Mouse (Mus musculus) A20 (cell line): Measurements from ENCODE around the gene Gm37240.

Source experiments
- DNase-seq: peaks from one replicate; pipeline ENCODE4 v3.0.0-alpha.2; 2011; ENCODE audit warnings: low read depth, low spot score

Gm37240 gene

DNA sequence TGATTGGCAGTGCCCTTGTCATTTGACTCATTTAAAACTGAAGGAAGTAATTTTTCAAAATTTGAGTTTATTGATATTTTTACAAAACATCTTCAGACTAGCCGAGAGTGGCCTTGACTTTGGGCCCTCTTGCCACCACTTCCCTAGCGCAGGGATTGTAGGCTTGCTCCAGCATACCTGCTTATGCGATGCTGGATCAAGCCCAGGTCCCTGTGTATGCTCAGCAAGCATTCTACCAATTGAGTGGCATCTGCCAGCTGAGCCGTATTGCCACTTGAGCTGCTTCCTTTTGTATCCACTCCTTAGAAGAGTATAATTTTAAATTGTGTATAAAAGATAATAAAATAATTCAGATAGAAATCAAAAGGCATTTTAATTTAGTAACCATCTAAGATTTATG, 1046.0 kb downstream of the Gm37240 start:
- DNase-seq = no peak

DNA sequence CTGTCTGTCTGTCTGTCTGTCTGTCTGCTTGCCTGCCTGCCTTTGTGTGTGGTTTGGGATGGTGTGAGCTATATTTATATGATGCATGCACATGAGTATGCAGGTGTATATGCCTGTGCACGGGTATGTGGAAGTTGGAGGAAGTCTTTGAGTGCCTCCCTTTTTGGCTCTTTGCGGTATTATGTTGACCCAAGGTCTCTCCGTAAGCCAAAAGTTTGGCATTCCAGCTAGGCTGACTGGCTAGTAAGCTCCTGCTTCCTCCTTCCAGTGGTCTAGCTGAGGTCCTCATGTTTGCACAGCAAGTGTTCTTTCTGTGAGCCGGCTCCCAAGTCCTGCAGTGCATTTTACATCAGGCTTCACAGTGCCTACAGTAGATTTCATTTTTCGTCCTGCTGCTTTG, 1047.8 kb downstream of the Gm37240 start:
- no peak for DNase-seq

DNA sequence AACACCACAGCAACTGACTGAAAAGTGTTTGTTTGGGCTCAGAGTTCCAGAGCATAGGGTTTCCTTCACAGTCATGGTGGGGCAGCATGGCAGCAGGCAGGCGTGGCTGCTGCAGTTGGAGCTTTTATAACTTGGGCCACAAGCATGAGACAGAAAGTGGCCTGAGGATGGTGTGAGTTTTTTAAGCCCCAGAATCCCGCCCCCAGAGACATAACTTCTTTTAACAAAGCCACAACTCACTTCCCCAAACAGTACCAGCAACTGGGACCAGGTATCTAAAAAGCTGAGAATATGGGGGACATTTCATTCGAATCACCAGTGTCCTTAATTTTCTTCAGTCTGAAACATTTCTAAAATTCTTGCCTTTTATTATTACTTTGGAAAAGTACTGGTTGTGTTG, 1049.3 kb downstream of the Gm37240 start:
- peak; percentile 59 for DNase-seq

DNA sequence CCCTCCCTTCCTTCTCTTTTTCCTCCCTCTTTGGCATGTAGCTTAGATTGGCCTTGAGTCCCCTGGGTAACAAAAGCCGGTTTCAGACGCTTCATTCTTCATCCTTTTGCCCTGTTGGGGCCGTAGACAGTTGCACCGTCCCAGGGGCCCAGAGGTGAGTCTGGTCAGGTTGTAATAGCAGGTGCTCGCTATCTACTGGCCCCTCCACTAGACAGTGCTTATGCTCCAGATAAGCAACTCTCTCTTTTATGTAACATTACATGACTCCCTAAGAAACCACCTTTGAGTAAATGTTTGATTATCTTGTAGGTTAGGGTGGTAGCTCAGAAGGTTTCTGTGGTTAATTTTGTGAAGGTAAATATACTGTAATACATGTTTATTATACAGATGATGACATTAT, 1051.3 kb downstream of the Gm37240 start:
- DNase-seq = no peak

DNA sequence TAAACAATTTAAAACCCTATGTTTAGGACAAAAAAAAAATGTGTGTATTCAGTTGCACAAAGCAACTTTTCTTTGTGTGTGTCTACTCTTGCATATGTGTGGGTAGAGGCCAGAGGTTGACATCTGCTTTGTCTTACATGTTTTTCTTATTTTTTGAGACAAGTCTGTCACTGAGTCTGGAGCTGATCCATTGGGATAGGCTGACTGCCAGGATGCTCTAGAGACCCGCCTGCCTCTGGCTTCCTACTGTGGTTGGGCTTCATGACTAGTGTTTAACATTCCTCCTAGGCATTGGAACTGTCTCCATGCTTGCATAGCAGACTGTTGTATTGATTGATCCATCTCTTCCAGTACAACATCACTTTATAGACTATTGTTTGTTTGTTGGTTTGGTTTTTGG, 1058.0 kb downstream of the Gm37240 start:
- DNase-seq = no peak

DNA sequence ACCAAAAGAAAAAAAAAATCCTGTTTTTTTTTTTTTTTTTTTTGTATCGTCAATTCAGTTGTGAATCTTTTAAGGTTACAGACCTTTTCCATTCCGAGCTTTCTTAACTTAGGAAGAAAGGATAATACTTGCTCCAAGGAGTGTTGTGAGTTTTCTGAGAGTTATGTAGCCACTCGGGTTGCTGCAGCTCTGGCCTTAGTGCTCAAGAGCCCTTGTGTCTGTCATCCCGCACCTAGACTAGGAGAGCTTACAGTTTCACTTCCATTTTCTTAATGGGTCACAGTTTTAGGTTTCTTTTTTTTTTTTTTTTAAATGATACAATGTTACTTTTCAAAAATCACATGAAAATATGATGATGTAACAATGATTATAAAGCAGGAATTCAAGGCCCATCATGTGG, 1059.7 kb downstream of the Gm37240 start:
- peak; percentile 82 for DNase-seq

DNA sequence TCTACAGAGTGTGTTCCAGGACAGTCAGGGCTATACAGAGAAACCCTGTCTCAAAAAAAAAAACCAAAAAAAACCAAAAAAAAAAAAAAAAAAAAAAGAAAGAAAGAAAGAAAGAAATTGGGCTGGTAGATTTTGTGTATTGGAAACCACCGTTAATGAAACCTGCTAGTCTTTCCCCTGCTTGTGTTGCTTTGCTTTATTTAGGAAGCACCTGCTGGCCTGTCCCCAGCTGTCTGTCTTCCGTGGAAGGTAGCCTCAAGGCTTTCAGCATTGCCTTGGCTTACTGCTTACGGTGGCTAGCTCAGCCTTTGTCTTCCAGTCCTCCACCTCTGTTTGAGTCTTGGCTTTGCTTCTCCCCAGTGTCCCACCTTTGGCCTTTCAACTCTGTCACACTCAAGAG, 1060.4 kb downstream of the Gm37240 start:
- peak; percentile 89 for DNase-seq

DNA sequence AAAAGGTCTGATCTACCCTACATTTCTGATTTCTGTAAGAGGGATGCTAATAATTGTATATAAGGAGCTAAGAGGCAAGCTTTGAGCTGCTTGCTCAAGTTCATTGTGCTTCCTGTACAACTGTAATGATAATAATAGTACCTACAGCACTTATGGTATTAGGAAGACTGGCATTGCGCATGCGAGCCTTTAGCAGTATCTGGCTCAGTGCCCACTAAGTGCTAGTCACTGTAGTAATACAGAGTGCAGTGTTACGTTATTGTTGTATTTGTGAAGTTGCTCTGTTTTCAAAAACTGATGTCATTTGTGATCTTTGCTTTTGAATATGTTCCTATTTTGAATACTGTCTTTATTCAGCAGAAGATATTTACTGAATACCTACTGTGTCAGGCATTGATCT, 1060.9 kb downstream of the Gm37240 start:
- DNase-seq = peak; percentile 76

DNA sequence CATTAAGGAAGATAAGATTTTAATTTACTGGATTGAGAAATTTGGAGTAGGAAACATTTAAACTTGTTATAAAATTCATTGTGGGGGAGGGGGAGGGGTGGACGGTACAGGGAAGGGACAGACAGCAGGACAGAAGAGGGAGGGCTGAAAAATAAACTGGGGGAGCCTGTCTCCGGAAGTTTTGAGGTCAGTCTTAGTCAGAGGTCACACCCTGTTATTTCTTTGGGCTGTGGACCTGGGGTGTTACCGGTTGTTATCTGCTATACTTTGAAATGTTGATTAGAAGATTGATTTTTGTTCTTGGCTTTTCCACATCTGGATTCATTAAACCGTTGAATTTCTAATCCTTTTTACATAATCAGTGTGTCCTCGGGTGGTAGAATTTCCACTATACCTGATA, 1061.3 kb downstream of the Gm37240 start:
- peak; percentile 70 for DNase-seq

DNA sequence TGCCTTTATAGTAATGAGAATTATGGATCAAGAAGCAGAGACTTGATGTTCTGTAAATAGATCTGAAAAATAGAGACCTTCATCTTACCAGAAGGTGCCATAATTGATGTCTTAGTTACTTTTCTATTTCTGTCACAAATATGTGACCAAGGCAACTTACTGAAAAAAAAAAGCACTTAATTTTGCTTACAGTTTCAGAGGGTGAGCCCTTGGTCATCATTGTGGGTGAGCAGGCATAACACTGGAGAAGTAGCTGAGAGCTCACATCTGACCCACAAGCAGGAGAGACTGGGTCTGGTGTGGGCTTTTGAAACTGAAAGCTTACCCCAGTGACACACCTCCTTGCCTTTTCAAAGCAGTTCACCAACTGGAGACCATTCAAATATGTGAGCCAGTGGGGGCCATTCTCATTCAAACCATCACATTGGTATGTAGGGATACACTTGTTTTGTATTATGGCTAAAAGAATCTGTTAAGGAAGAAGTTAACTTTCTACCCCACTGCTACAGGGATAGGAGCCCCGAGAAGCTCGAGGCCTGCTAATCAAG, 1066.6 kb downstream of the Gm37240 start:
- peak; percentile 68 for DNase-seq

DNA sequence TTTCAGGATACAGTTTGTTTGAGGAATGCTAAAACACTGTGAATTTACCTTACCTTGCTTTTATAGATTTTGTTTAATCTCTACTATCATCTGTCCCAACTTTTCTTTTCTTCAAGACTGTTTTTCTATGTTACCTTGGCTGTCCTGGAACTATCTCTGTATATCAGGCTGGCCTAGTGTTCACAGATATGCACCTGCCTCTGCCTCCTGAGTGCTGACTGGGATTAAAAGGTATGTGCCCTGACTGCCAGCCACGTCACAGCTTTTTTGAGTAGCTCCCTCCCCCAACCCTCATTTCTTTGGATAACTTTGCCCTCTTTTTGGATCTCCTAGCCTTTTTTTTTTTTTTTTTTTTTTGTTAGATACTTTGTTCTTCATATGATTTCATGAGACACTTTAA, 1070.4 kb downstream of the Gm37240 start:
- DNase-seq = peak; percentile 46

DNA sequence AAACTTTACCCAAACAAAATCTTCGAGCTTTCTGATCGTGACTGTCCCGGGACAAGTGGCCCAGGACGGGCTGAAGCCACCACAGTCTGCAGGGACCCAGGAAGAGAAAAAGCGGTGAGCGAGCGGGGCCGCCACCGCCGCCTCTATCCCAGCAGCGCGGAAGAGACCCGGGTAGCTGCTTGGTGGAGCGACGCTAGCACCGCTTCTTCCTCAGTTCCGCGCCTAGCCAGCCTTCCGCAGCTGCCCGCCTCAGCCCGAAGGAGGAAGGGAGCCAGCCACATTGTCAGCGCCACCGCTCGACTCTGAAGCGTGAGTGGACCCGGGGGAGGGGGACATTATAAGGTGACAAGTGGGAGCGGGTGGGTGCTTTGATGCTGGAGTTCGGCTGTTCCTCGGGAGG, 1071.9 kb downstream of the Gm37240 start:
- DNase-seq = peak; percentile 81

DNA sequence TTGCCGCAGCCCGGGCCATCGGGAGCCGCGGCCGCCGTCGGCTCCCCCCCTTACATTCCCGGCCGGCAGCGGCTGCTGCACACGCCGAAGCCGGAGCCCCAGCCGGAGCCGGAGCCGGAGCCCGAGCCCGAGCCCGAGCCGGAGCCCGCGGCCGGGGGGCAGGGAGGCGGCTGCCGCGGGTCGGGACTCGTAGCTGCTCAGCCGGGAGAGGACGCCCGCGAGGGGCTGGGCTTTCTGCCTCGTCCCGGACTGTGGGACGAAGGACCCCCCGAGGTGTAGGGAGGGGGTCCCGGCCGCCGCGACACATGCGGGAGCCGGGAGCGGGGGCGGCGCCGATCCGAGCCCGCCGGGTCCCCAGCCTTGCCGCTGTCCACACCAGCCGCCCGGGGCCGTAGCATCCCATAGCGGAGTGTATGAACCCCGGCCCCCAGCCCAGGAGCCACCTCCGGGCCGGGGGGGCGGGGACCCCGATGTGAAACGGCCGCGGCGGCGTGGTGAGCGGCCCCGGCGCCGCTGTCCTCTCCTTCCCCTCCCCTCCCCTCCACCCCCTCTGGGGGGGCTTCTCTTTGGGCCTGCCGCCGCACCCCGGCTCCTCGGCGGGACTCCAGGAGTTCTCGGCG, 1072.4 kb downstream of the Gm37240 start, which contains the start of gene Fbxw7:
TSS of gene Fbxw7 (plus strand) at position 507 of the 620 bp plus-strand sequence.
- peak; percentile 56 for DNase-seq

DNA sequence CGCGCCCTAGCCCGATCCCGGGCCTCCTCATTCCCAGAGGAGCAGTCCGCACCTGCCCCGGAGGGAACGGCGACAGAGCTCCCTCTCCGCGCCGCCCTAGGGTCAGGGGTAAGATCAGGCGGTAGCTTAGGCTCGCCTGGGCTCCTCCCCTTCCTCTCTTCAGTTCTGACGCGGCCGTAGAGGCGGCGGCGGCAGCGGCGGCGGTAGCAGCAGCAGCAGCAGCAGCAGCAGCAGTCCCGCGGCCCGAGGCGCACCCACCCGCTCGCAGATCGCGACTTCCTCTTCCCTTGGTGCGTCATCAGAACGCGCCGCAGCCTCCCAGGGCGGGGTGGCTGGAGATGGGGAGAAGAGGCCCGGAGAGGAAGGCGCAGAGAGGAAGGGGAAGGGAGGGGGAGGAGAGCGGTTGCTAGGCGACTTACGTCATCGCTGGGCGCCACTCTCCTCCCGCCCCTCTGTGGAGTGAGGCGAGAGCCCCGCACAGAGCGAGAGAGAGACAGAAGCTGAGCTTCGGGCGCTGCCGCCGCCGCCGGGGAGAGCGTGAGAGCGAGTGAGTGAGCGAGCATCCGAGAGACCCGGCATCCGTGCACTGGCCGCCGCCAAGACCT, 1073.1 kb downstream of the Gm37240 start:
- DNase-seq = peak; percentile 100

DNA sequence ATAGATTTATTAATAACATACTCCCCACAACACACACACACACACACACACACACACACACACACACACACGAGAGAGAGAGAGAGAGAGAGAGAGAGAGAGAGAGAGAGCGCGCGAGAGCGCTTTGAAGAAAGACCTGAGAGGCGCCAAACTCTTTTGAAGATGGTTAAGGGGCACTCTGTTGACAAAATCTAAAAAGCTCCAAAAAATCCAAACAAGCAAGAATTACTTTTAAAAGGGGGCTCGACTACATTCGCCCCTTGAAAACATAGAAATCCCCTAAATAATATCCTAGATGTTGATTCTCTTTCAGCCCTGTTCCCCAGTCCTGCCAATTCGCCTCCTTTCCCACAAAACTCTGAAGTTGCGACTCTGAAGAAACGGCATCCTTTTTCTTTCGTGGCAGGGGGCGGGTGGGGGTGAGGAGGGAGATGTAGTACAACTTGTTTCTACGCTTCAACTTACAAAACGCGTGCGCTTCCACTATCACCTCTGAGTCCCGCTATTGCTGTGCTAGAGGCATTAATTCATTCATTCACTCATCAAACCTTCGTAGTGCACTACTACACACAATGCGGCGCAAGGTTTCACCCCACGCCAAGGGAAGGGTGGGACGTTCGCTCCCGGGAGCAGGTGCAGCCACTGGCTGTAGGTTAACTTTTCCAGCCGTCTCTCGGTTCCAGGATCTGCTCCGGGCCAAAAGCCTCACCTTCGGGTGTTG, 1073.7 kb downstream of the Gm37240 start:
- DNase-seq = no peak

DNA sequence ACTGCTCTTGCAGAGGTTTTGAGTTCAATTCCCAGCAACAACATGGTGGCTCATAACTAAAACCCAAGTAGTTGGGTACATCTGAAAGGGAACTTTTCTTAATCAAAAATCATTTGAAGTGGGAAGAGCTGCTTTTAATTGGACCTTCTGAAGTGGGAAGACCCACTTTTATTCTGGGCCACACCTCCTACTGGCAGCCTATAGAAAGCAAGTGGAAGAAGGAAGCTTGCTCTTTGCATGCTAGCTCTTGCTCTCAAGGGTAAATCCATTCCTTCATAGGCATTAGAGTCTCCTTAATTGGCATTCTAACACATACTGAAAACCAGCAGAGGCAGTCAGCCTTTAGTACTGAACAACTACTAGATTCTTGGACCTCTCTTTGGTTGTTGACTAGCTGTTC, 1076.5 kb downstream of the Gm37240 start:
- DNase-seq = peak; percentile 54

DNA sequence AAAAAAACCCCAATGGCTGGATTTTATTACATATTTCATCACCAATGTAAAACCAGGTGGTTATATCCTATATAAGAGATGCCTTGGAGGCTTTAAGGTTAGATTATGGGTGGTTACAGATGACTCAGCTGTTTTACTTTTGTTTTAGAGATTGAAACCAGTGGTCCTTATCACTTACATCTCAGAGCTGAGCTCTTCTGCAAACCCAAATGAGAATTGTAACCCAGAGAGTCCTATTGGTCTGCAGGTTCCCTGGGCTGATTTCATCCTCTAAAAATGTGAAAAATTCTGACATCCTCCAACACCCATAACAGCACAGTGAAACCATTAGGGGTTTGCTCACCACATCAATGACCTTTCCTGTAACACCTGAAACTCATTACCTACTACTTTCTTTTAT, 1078.4 kb downstream of the Gm37240 start:
- DNase-seq = peak; percentile 66

DNA sequence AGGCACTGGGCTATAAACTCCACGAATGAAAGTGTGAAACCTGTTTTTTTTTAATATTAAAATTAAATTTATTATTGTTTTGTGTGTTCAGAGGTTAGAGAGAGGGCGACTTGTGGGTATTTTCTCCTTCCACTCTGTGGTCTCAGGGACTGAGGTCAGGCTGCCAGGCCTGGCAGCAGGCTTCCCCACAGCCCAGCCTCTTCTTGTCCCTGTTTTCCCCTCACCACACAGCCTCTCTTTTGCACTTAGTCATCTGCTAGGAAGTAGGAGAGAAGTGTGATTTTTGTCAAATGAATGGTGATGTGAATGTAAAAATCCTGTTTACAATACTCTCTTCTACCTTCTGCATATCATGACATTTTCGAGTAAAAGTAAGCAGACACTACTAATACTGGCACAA, 1079.5 kb downstream of the Gm37240 start:
- DNase-seq = peak; percentile 54

DNA sequence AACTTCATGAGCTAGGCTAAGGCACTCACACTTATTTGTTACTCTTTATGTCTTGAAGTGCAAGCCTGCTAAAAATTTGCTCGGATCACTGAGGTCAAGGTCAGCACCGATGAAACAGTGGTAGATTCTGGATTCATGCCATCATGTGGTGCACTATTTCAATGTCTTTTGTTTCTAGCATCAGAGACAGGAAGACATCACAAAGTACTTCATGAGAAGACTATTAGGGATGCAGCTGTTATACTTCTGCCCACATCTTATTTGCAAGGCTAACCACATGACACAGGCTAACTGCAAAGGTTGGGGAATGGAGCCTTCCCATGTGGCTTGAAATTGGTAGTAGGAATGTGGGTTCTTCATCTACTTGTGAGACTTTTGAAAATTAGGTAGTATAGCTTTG, 1081.1 kb downstream of the Gm37240 start:
- DNase-seq = peak; percentile 72

DNA sequence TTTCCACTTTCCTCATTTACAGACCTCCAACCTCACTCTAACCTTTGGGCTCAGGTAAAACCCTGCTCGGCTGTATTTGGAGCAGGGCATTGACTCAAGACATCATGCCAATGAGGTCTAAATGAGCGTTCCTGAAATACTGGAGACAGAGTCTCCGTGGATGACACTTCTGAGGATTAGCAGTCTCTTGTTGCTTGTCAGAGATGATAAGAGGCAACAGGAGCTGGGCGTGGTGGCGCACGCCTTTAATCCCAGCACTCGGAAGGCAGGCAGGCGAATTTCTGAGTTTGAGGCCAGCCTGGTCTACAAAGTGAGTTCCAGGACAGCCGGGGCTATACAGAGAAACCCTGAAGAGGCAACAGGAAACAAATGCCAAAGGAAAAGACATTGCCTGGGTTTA, 1083.3 kb downstream of the Gm37240 start:
- peak; percentile 80 for DNase-seq

DNA sequence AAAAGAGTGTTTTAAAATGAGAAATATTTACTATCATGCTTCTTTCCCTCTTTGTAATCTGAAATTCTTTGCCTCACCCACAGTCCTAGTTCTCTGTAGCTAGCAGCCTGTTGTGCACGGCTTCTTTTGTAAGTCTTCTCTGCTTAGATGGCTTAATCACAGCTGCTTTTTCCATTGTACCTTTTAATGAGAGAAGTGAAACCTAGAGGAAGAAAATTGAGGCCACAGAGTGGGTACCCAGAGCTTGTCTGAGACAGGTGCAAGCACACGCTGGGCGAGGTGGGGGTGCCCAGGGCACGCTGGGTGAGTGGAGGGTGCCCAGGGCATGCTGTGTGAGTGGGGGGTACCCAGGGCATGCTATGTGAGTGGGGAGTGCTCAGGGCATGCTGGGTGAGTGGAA, 1099.4 kb downstream of the Gm37240 start:
- peak; percentile 86 for DNase-seq

DNA sequence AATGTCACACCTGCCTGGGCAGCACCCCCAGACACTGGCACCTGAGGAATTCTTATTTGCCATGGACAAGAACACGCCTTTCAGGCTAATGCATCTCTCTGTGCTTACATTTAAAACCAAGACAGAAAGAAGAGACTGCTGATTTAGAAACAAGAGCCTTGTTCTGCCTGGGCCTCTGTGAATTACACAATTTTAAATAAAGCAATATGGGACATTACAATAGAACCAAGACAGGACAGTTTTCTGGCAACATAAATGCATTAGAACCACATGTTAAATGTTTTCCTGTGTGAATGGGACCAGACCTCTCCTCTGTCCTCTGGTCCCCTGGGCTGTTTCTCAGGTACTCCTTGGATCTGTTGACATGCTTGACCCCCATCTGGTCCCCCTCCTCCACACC, 1111.2 kb downstream of the Gm37240 start:
- no peak for DNase-seq

DNA sequence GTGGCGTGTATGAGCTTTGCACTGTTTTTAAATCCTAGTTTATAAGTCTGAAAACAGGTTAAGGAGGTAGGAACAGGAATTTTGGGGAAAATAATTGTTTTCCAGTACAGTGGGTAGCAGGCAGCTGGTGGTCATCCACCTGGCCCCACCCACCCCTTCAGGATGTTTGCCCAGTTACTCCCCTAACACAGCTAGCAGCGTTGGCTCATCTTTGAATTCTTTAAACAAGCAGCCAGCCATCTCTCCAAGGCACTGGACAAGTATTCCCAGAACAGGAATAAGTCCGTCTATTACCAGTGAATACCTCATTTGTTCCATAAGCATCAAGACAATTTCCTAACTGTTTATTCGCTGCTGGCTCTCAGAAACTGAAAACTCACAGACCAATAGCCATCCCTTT, 1111.7 kb downstream of the Gm37240 start:
- DNase-seq = no peak
